Mouse (Mus musculus) lung, adult 2 months (tissue): ENCODE results near the gene Psme1. TPM values are rescaled to one million over a fixed set of nuclear protein-coding genes. Genes with fewer than 3 reads are reported as not detected.

Experiments used
- DNase-seq: peaks from one replicate; pipeline ENCODE4 v3.0.0; 2022
- H3K4me1 ChIP-seq: fragments of 200-500 bp; 2 replicates; pipeline ENCODE4 v1.6.1; 2011; ENCODE audit warnings: low read length; ENCODE audit not compliant: control insufficient read depth, insufficient read depth
- H3K4me3 ChIP-seq: fragments of 200-500 bp; replicated peaks from 2 replicates; pipeline ENCODE3; 2011; ENCODE audit warnings: low read depth, mild to moderate bottlenecking, control low read depth, low read length; ENCODE audit errors: extremely low read depth
- CTCF ChIP-seq: fragments of 200-500 bp; IDR thresholded peaks from 2 replicates; pipeline ENCODE4 v1.5.1; 2011; ENCODE audit warnings: mild to moderate bottlenecking, low read length, control low read depth; ENCODE audit not compliant: insufficient read depth
- POLR2A ChIP-seq: fragments of 200-500 bp; IDR thresholded peaks from 2 replicates; pipeline ENCODE4 v1.6.1; 2011; ENCODE audit warnings: low read depth, mild to moderate bottlenecking, control low read depth, low read length, borderline replicate concordance; ENCODE audit errors: extremely low read depth
- WGBS: fragments of 180-500 bp; shearing (Covaris S2); methylation state at CpG from one replicate; pipeline ENCODE4 v1.1.7; 2018; 5-methylcytosine and 5-hydroxymethylcytosine counted together
- polyA plus RNA-seq: library from polyadenylated mRNA; depleted of rRNA; stranded (reverse); fragments of >200 nt; gene quantifications from 2 replicates; pipeline ENCODE4 v1.2.3, GENCODE M21; 2012; rRNA removed

Psme1 gene
- polyA plus RNA-seq, 1 experiment: 98.6 TPM

DNA sequence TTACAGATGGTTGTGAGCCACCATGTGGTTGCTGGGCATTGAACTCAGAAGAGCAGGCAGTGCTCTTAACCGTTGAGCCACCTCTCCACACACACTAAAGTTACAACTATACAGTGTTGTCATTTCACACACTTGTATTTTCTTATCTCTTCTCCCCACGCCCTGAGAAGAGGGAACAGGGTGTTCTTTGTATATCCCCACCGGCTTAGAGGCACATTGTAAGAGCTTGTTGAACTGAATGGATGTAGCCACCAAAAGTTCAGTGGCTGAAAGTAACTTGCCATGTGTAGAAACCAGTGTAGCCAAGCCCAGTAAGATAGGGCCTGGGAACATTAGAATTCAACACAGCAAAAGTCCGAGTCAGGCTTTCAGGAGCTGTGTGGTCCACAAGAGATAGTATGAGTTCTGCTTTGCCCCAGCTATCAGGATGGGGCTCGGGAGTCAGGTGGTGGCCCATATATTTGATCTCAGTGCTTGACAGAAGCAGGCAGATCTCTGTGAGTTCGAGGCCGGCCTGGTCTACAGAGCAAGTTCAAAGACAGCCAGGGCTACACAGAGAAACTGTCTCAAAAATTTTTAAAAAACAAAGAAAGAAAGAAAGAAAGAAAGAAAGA, 36.7 kb downstream of the Psme1 start:
- 75% methylated on average over 7 of the region's 7 CpGs for WGBS
- H3K4me3 ChIP-seq: no peak overlapping the region
- TF ChIP-seq CTCF (no peak), POLR2A (no peak)
- H3K4me1 ChIP-seq: 0 out of 2 replicates have a peak, but pooled peaks cover 2% of the 10 kb centered on the region
- no peak for DNase-seq

GRCm38 (mm10) chr14:55615876-55616275, 38.0 kb downstream of the Psme1 start:
- no peak overlapping the region for H3K4me3 ChIP-seq
- WGBS: 45% methylated on average over 2 of the region's 2 CpGs
- H3K4me1 ChIP-seq: 0 out of 2 replicates have a peak, but pooled peaks cover 2% of the 10 kb centered on the region
- TF ChIP-seq POLR2A (no peak), CTCF (no peak)
- DNase-seq: no peak

DNA sequence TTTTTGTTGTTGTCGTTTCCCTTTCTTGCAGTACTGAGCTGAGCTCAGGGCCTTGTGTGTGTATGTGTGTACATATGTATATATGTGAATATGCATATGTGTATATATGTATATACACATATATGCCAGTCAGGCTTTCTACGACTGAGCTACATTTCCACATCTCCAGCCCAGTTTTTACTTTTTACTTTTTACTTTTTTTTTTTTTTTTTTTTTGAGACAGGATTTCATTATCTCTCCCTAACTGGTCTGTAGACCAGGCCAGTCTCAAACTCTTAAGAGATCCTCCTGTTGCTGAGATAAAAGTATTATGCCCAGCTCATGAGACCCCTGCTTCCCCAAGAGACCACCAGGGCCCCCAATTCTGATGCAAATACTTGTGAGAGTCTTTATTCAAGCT, 38.9 kb downstream of the Psme1 start:
- TF ChIP-seq CTCF (no peak), POLR2A (no peak)
- Histone ChIP-seq H3K4me1 (0 out of 2 replicates have a peak, but pooled peaks cover 2% of the 10 kb centered on the region), H3K4me3 (no peak overlapping the region)
- 74% methylated on average over 2 of the region's 2 CpGs for WGBS
- DNase-seq: no peak

DNA sequence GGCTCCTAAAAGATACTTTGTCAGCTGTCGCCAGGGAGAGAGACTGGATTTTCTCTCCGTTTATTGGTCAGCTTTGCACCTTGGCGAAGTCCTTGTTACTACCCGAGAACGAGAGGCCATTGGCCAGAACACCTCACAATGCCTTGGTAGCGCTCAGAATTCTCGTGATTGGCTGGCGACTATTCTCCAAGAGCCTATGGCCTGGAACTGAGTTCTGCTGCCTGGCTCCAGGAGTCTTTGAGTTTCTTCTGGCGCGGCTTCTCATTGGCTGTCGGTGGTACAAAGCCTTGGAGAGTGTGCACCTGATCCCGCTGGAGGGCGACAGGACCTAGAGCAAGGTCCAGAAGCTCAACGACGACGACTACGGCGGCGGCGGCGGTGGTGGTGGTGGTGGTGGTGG, 39.9 kb downstream of the Psme1 start, which contains the start of gene Rec8:
Gene Rec8, plus strand, starts transcription at position 216 of the 400 bp plus-strand sequence.
- WGBS: 23% methylated on average over 21 of the region's 21 CpGs
- peak within 1 kb of the TSS; percentile 18 for H3K4me3 ChIP-seq
- TF ChIP-seq CTCF (0 out of 2 replicates have a peak, but pooled peaks have one; percentile 11), POLR2A (no peak)

GRCm38 (mm10) chr14:55618486-55619195, 40.7 kb downstream of the Psme1 start:
- WGBS: 31% methylated on average over 22 of the region's 22 CpGs
- no peak for TF ChIP-seq POLR2A
- no peak for TF ChIP-seq CTCF
- Histone ChIP-seq H3K4me1 (0 out of 2 replicates have a peak, but pooled peaks cover 2% of the 10 kb centered on the region), H3K4me3 (peak overlapping the region; percentile 18)
- no peak for DNase-seq

More for the DNA sequence above, 39.9 kb downstream of the Psme1 start, which contains the start of gene Rec8:
- no peak for DNase-seq
- H3K4me1 ChIP-seq: 0 out of 2 replicates have a peak, but pooled peaks cover 2% of the 10 kb centered on the region

- DNase-seq: no peak
- Histone ChIP-seq H3K4me3 (no peak overlapping the region), H3K4me1 (no peaks in the 10 kb centered on the region)
- 86% methylated on average over 27 of the region's 27 CpGs for WGBS
- TF ChIP-seq CTCF: no peak
- TF ChIP-seq POLR2A: no peak
Observed at GRCm38 (mm10) chr14:55628077-55628827, 50.3 kb downstream of the Psme1 start.

GRCm38 (mm10) chr14:55629312-55629711, 51.4 kb downstream of the Psme1 start:
- peak; percentile 64 for DNase-seq
- TF ChIP-seq POLR2A (no peak), CTCF (peak; percentile 90)
- Histone ChIP-seq H3K4me1 (no peaks in the 10 kb centered on the region), H3K4me3 (no peak overlapping the region)
- 45% methylated on average over 5 of the region's 5 CpGs for WGBS

Other genes starting within 250 kb of the Psme1 start
- 25.0 and 28.1 TPM in 2 replicates for gene Dhrs4, start 99.4 kb upstream of the Psme1 start, polyA plus RNA-seq
- gene Carmil3, start 87.5 kb upstream of the Psme1 start, polyA plus RNA-seq: 1.8 and 3.0 TPM in 2 replicates
- gene Cpne6, start 67.7 kb upstream of the Psme1 start, polyA plus RNA-seq: 0.05 and 0.07 TPM in 2 replicates
- gene Nrl, start 53.1 kb upstream of the Psme1 start, polyA plus RNA-seq: not detected in 2 replicates
- gene Pck2, start 37.9 kb upstream of the Psme1 start, polyA plus RNA-seq: 31.6 and 34.1 TPM in 2 replicates
- gene Dcaf11, start 18.1 kb upstream of the Psme1 start, polyA plus RNA-seq: 96.0 and 124 TPM in 2 replicates
- gene A730061H03Rik, start 17.7 kb upstream of the Psme1 start, polyA plus RNA-seq: 0.60 and 1.8 TPM in 2 replicates
- 5.1 and 17.5 TPM in 2 replicates for gene Fitm1, start 2.5 kb upstream of the Psme1 start, polyA plus RNA-seq
- gene Emc9, start 7.2 kb downstream of the Psme1 start, polyA plus RNA-seq: 20.7 and 20.8 TPM in 2 replicates
- gene Psme2, start 13.0 kb downstream of the Psme1 start, polyA plus RNA-seq: 45.0 and 60.5 TPM in 2 replicates
- gene Rnf31, start 13.6 kb downstream of the Psme1 start, polyA plus RNA-seq: 37.7 and 42.8 TPM in 2 replicates
- gene Irf9, start 25.4 kb downstream of the Psme1 start, polyA plus RNA-seq: 77.3 and 82.6 TPM in 2 replicates
- gene Rec8, start 39.9 kb downstream of the Psme1 start, polyA plus RNA-seq: 6.0 and 9.7 TPM in 2 replicates
- 52.7 and 83.9 TPM in 2 replicates for gene Ipo4, start 57.8 kb downstream of the Psme1 start, polyA plus RNA-seq
- gene Gm49378, start 59.8 kb downstream of the Psme1 start, polyA plus RNA-seq: 6.0 and 9.5 TPM in 2 replicates
- 81.4 and 91.7 TPM in 2 replicates for gene Tm9sf1, start 65.7 kb downstream of the Psme1 start, polyA plus RNA-seq
- 0.70 and 1.0 TPM in 2 replicates for gene Tssk4, start 72.1 kb downstream of the Psme1 start, polyA plus RNA-seq
- 15.1 and 20.4 TPM in 2 replicates for gene Mdp1, start 82.4 kb downstream of the Psme1 start, polyA plus RNA-seq
- 11.8 and 18.7 TPM in 2 replicates for gene Gmpr2, start 93.8 kb downstream of the Psme1 start, polyA plus RNA-seq
- gene Nedd8, start 94.0 kb downstream of the Psme1 start, polyA plus RNA-seq: 170 and 270 TPM in 2 replicates
- 11.9 and 14.8 TPM in 2 replicates for gene Tinf2, start 103.7 kb downstream of the Psme1 start, polyA plus RNA-seq
- gene Tgm1, start 135.8 kb downstream of the Psme1 start, polyA plus RNA-seq: 3.4 and 30.7 TPM in 2 replicates
- gene Rabggta, start 144.1 kb downstream of the Psme1 start, polyA plus RNA-seq: 42.0 and 57.3 TPM in 2 replicates
- 69.2 and 89.0 TPM in 2 replicates for gene Dhrs1, start 167.6 kb downstream of the Psme1 start, polyA plus RNA-seq
- 12.7 and 16.8 TPM in 2 replicates for gene Nop9, start 167.6 kb downstream of the Psme1 start, polyA plus RNA-seq
- gene Cideb, start 180.3 kb downstream of the Psme1 start, polyA plus RNA-seq: 3.8 and 4.0 TPM in 2 replicates
- gene Ltb4r2, start 183.3 kb downstream of the Psme1 start, polyA plus RNA-seq: 1.1 and 2.6 TPM in 2 replicates
- gene Ltb4r1, start 187.8 kb downstream of the Psme1 start, polyA plus RNA-seq: 6.5 and 7.1 TPM in 2 replicates
- 157 and 169 TPM in 2 replicates for gene Adcy4, start 206.0 kb downstream of the Psme1 start, polyA plus RNA-seq
- 7.5 and 10.0 TPM in 2 replicates for gene Ripk3, start 210.7 kb downstream of the Psme1 start, polyA plus RNA-seq
- gene Nfatc4, start 245.0 kb downstream of the Psme1 start, polyA plus RNA-seq: 26.4 and 27.3 TPM in 2 replicates